ENCODE assay signal across 9 mouse cellular contexts in genomic region chr5:114153490-114153889, GRCm38 (mm10). TPM values are rescaled to one million over a fixed set of nuclear protein-coding genes. Genes with fewer than 3 reads are reported as not detected.
DNase-seq lines count a peak whose midpoint lies in the region; ATAC-seq lines count a peak whose summit lies in the region.
"Had no signal": no experiment of that assay in that cellular context is flagged by ENCODE, and none has a peak within 500 bp of the region (broad histone marks: within the 10 kb centered on the region; RNA-seq: fewer than 3 reads in every experiment).

No protein-coding gene starts in this region.

- ATAC-seq in megakaryocyte, adult 5-6 weeks (ENCODE audit: poor library complexity, severe bottlenecking): no peak
- ATAC-seq in embryonic facial prominence, embryonic 11.5 days (replicated peaks; ENCODE audit: insufficient number of reproducible peaks, low FRiP score, low TSS enrichment, low read depth): peak; percentile 57; the same call in 1 of the 2 replicates
- no peak for ATAC-seq in midbrain, embryonic 14.5 days (ENCODE audit: low FRiP score, low TSS enrichment)
- no peak for ATAC-seq in cerebellum, adult (ENCODE audit: insufficient number of reproducible peaks, low FRiP score, low TSS enrichment)

- DNase-seq in embryonic facial prominence, embryonic 11.5 days (ENCODE audit: low spot score): peak; percentile 65
- peak; percentile 41 for DNase-seq in kidney, adult 9 months
- DNase-seq in midbrain, embryonic 14.5 days: peak; percentile 67
- DNase-seq in left cerebral cortex, postnatal 14 days (ENCODE audit: low spot score in 2 of 2): no peak
- no peak for DNase-seq in adrenal gland, adult 18-20 months (ENCODE audit: low spot score in 2 of 2)

- no peaks in the 10 kb centered on the region for H3K36me3 ChIP-seq in megakaryocyte, embryonic 14.5 days (replicated peaks; ENCODE audit: low read length)
- no peaks in the 10 kb centered on the region for H3K36me3 ChIP-seq in embryonic facial prominence, embryonic 11.5 days (replicated peaks; ENCODE audit: control insufficient read depth, insufficient read depth, low read depth, low read length)
- H3K36me3 ChIP-seq in midbrain, embryonic 14.5 days (ENCODE audit: control insufficient read depth, insufficient read depth, low read length): no peaks in the 10 kb centered on the region

- no peaks in the 10 kb centered on the region for H3K4me1 ChIP-seq in megakaryocyte, embryonic 14.5 days
- no peaks in the 10 kb centered on the region for H3K4me1 ChIP-seq in embryonic facial prominence, embryonic 11.5 days (ENCODE audit: control insufficient read depth, insufficient read depth, low read length)
- H3K4me1 ChIP-seq in midbrain, embryonic 14.5 days (ENCODE audit: control insufficient read depth, insufficient read depth, low read length): no peaks in the 10 kb centered on the region

- WGBS in embryonic facial prominence, embryonic 11.5 days: 2% methylated on average over 12 of the region's 12 CpGs
- WGBS in midbrain, embryonic 14.5 days: 3% methylated on average over 12 of the region's 12 CpGs

- peaks cover 12% of the 10 kb centered on the region for H3K9me3 ChIP-seq in megakaryocyte, embryonic 14.5 days
- H3K9me3 ChIP-seq in embryonic facial prominence, embryonic 11.5 days (replicated peaks; ENCODE audit: control insufficient read depth, low read length): no peaks in the 10 kb centered on the region
- no peaks in the 10 kb centered on the region for H3K9me3 ChIP-seq in midbrain, embryonic 14.5 days (ENCODE audit: control insufficient read depth, low read length)

- H3K4me2 ChIP-seq in embryonic facial prominence, embryonic 11.5 days (ENCODE audit: low read depth, low read length): no peak overlapping the region
- peak overlapping the region; percentile 22; the same call in 1 of the 2 replicates for H3K4me2 ChIP-seq in midbrain, embryonic 14.5 days (ENCODE audit: low read length)

- H3K27ac ChIP-seq in embryonic facial prominence, embryonic 11.5 days (replicated peaks; ENCODE audit: low read depth, low read length): no peak overlapping the region
- no peak overlapping the region for H3K27ac ChIP-seq in midbrain, embryonic 14.5 days (replicated peaks; ENCODE audit: low read depth, low read length)

- H3K9ac ChIP-seq in embryonic facial prominence, embryonic 11.5 days (replicated peaks; ENCODE audit: low read length): no peak overlapping the region
- no peak overlapping the region for H3K9ac ChIP-seq in midbrain, embryonic 14.5 days (replicated peaks; ENCODE audit: low read length)

- H3K27me3 ChIP-seq in megakaryocyte, embryonic 14.5 days (replicated peaks): peaks cover 52% of the 10 kb centered on the region
- no peaks in the 10 kb centered on the region for H3K27me3 ChIP-seq in embryonic facial prominence, embryonic 11.5 days (ENCODE audit: control insufficient read depth, insufficient read depth, low read length)
- no peaks in the 10 kb centered on the region for H3K27me3 ChIP-seq in midbrain, embryonic 14.5 days (ENCODE audit: control insufficient read depth, insufficient read depth, low read length)

- intact Hi-C loops in left cerebral cortex, postnatal 14 days (cut with DNase I): no loop called here

- H3K4me3 ChIP-seq in megakaryocyte, embryonic 14.5 days (replicated peaks): peak overlapping the region; percentile 59
- H3K4me3 ChIP-seq in embryonic facial prominence, embryonic 11.5 days (ENCODE audit: low read depth, low read length): 0 out of 2 replicates have a peak overlapping the region, but pooled peaks have one; percentile 9
- H3K4me3 ChIP-seq in midbrain, embryonic 14.5 days (replicated peaks; ENCODE audit: low read depth, low read length): no peak overlapping the region
- H3K4me3 ChIP-seq: erythroblast, embryonic 14.5 days had no signal

RNA-seq across cellular contexts. Expression of gene Acacb, which starts 7.2 kb away (rescaled TPM):
- 0.48 TPM in 2 replicates for polyA plus RNA-seq in megakaryocyte, embryonic 14.5 days (2012; ENCODE audit: insufficient read depth, low replicate concordance)
- total RNA-seq in megakaryocyte, adult 5-6 weeks (2015): 0.02 and 0.05 TPM in 2 replicates
- total RNA-seq in megakaryocyte, adult 5-6 weeks (2017): 0.07 TPM in 1 of 2 replicates, not detected in the other
- 2.9 and 3.6 TPM in 2 replicates for polyA plus RNA-seq in embryonic facial prominence, embryonic 11.5 days (2014; fragmentation: Nextera tagmentation; extraction: Ambion mirVana)
- polyA plus RNA-seq in midbrain, embryonic 14.5 days (2014; fragmentation: Nextera tagmentation; extraction: Ambion mirVana): 3.6 and 5.6 TPM in 2 replicates
- 1 to 10 TPM; 3.8 to 4.7 TPM for total RNA-seq in left cerebral cortex, postnatal 14 days (2021)
- 100 to 1,000 TPM; 130 to 232 TPM for total RNA-seq in adrenal gland, adult 18-20 months (2021)

RNA-seq across cellular contexts. Expression of gene Ung, which starts 23.3 kb away (rescaled TPM):
- polyA plus RNA-seq in megakaryocyte, embryonic 14.5 days (2012; ENCODE audit: insufficient read depth, low replicate concordance): 10.8 and 14.5 TPM in 2 replicates
- total RNA-seq in megakaryocyte, adult 5-6 weeks (2015): 3.0 and 3.1 TPM in 2 replicates
- total RNA-seq in megakaryocyte, adult 5-6 weeks (2017): 6.1 and 9.7 TPM in 2 replicates
- 37.6 and 37.9 TPM in 2 replicates for polyA plus RNA-seq in embryonic facial prominence, embryonic 11.5 days (2014; fragmentation: Nextera tagmentation; extraction: Ambion mirVana)
- polyA plus RNA-seq in midbrain, embryonic 14.5 days (2014; fragmentation: Nextera tagmentation; extraction: Ambion mirVana): 5.4 TPM in 2 replicates
- 1 to 10 TPM; 4.9 to 5.5 TPM for total RNA-seq in left cerebral cortex, postnatal 14 days (2021)
- total RNA-seq in adrenal gland, adult 18-20 months (2021): 1 to 10 TPM; 2.8 to 4.1 TPM

RNA-seq across cellular contexts. Expression of gene Alkbh2, which starts 25.5 kb away (rescaled TPM):
- 5.6 and 11.6 TPM in 2 replicates for polyA plus RNA-seq in megakaryocyte, embryonic 14.5 days (2012; ENCODE audit: insufficient read depth, low replicate concordance)
- 3.0 and 3.2 TPM in 2 replicates for total RNA-seq in megakaryocyte, adult 5-6 weeks (2015)
- total RNA-seq in megakaryocyte, adult 5-6 weeks (2017): 1.4 and 1.6 TPM in 2 replicates
- polyA plus RNA-seq in embryonic facial prominence, embryonic 11.5 days (2014; fragmentation: Nextera tagmentation; extraction: Ambion mirVana): 13.5 and 13.8 TPM in 2 replicates
- 5.2 and 5.3 TPM in 2 replicates for polyA plus RNA-seq in midbrain, embryonic 14.5 days (2014; fragmentation: Nextera tagmentation; extraction: Ambion mirVana)
- 1 to 10 TPM; 5.5 to 5.8 TPM for total RNA-seq in left cerebral cortex, postnatal 14 days (2021)
- total RNA-seq in adrenal gland, adult 18-20 months (2021): 1 to 10 TPM; 6.3 to 8.1 TPM

Comparison
In these comparisons a context has a peak if more than half of its experiments do, and no peak if none do; other contexts are left out.
1. DNase-seq: peak in embryonic facial prominence, embryonic 11.5 days (single experiment), kidney, adult 9 months (single experiment) and midbrain, embryonic 14.5 days (single experiment); none in left cerebral cortex, postnatal 14 days (0 of 2) and adrenal gland, adult 18-20 months (0 of 2).
2. RNA of gene Acacb, which starts 7.2 kb away (total RNA-seq): 130 to 232 TPM in adrenal gland, adult 18-20 months; 3.8 to 4.7 TPM in left cerebral cortex, postnatal 14 days and 0.02 to 0.07 TPM in megakaryocyte, adult 5-6 weeks; every median in the first group is over 10 times any median in the second.